Mouse (Mus musculus): ENCODE measurements around the gene Zfp790. TPM values are rescaled to one million over a fixed set of nuclear protein-coding genes. Genes with fewer than 3 reads are reported as not detected.

The Zfp790 gene
- polyA plus RNA-seq, 1 experiment from 2014 or later: 10.9 TPM

MicroRNAs encoded within 50 kb of the gene (microRNA counts, 519-probe panel; counts per million panel counts)
- microRNA mmu-miR-1964: not detected

Small RNA genes within 50 kb of the gene (microRNA-seq; reads per million reads assigned to microRNA genes)
- gene Mir1964: 2.1 reads per million

Other genes with a start within 250 kb of the Zfp790 start
- gene Catsperg2, start 89.1 kb upstream of the Zfp790 start, polyA plus RNA-seq (2016; fragmentation: Nextera tagmentation; extraction: Ambion mirVana): not detected in 2 replicates
- gene Zfp84, start 47.6 kb upstream of the Zfp790 start, polyA plus RNA-seq (2016; fragmentation: Nextera tagmentation; extraction: Ambion mirVana): 10.5 and 10.6 TPM in 2 replicates
- gene Zfp30, start 32.1 kb upstream of the Zfp790 start, polyA plus RNA-seq (2016; fragmentation: Nextera tagmentation; extraction: Ambion mirVana): 4.4 and 4.5 TPM in 2 replicates
- gene Zfp940, start 37.6 kb downstream of the Zfp790 start, polyA plus RNA-seq (2016; fragmentation: Nextera tagmentation; extraction: Ambion mirVana): 2.7 and 3.0 TPM in 2 replicates
- 4.4 and 4.6 TPM in 2 replicates for gene Zfp420, start 43.9 kb downstream of the Zfp790 start, polyA plus RNA-seq (2016; fragmentation: Nextera tagmentation; extraction: Ambion mirVana)
- 9.1 and 9.9 TPM in 2 replicates for gene Zfp27, start 90.5 kb downstream of the Zfp790 start, polyA plus RNA-seq (2016; fragmentation: Nextera tagmentation; extraction: Ambion mirVana)
- 3.3 and 3.8 TPM in 2 replicates for gene Zfp383, start 92.1 kb downstream of the Zfp790 start, polyA plus RNA-seq (2016; fragmentation: Nextera tagmentation; extraction: Ambion mirVana)
- gene Zfp74, start 138.0 kb downstream of the Zfp790 start, polyA plus RNA-seq (2016; fragmentation: Nextera tagmentation; extraction: Ambion mirVana): 8.4 and 9.9 TPM in 2 replicates
- 35.4 and 36.7 TPM in 2 replicates for gene Zfp568, start 167.8 kb downstream of the Zfp790 start, polyA plus RNA-seq (2016; fragmentation: Nextera tagmentation; extraction: Ambion mirVana)
- 3.1 and 3.4 TPM in 2 replicates for gene Zfp14, start 235.3 kb downstream of the Zfp790 start, polyA plus RNA-seq (2016; fragmentation: Nextera tagmentation; extraction: Ambion mirVana)